Mouse (Mus musculus) heart, embryonic 16.5 days (tissue): ENCODE results near the gene Spata9. TPM values are rescaled to one million over a fixed set of nuclear protein-coding genes. Genes with fewer than 3 reads are reported as not detected.

Experiments
- ATAC-seq: fragments of 200-750 bp; cut with Nextera tagmentation; replicated peaks from 2 replicates; pipeline ENCODE4 v1.8.0; 2017; ENCODE audit warnings: moderate number of reproducible peaks; ENCODE audit not compliant: insufficient read depth, low FRiP score; ENCODE audit errors: extremely low read depth
- H3K27ac ChIP-seq: fragments of 300-500 bp; sonication (generic); 2 replicates; pipeline ENCODE4 v1.5.1; 2014; ENCODE audit warnings: mild to moderate bottlenecking, low read length, control low read depth, moderate library complexity
- H3K27me3 ChIP-seq: fragments of 300-500 bp; sonication (generic); 2 replicates; pipeline ENCODE4 v1.6.1; 2014; ENCODE audit warnings: low read length, mixed read lengths; ENCODE audit not compliant: control insufficient read depth, insufficient read depth
- H3K36me3 ChIP-seq: fragments of 300-500 bp; sonication (generic); 2 replicates; pipeline ENCODE4 v1.6.1; 2014; ENCODE audit not compliant: control insufficient read depth, insufficient read depth
- H3K4me1 ChIP-seq: fragments of 300-500 bp; sonication (generic); 2 replicates; pipeline ENCODE4 v1.6.1; 2014; ENCODE audit warnings: low read length, mixed read lengths; ENCODE audit not compliant: control insufficient read depth, insufficient read depth
- H3K4me2 ChIP-seq: fragments of 300-500 bp; sonication (generic); 2 replicates; pipeline ENCODE4 v1.6.1; 2014; ENCODE audit warnings: low read depth, mild to moderate bottlenecking, control low read depth, low read length
- H3K4me3 ChIP-seq: fragments of 300-500 bp; sonication (generic); 2 replicates; pipeline ENCODE4 v1.5.1; 2014; ENCODE audit warnings: mild to moderate bottlenecking, control low read depth, low read length
- H3K9ac ChIP-seq: fragments of 300-500 bp; sonication (generic); 2 replicates; pipeline ENCODE4 v1.6.1; 2014; ENCODE audit warnings: low read length, control low read depth
- H3K9me3 ChIP-seq: fragments of 300-500 bp; sonication (generic); replicated peaks from 2 replicates; pipeline ENCODE4 v1.6.1; 2016; ENCODE audit warnings: low read length; ENCODE audit not compliant: control insufficient read depth
- WGBS: fragments of 180-500 bp; shearing (Covaris S2); extraction: QIAGEN DNeasy Blood & Tissue Kit; methylation state at CpG from one replicate; pipeline ENCODE4 v1.1.7; 2014; 5-methylcytosine and 5-hydroxymethylcytosine counted together
- polyA plus RNA-seq: library from polyadenylated mRNA; unstranded; fragments of >200 nt; fragmentation: Nextera tagmentation; extraction: Ambion mirVana; gene quantifications from 2 replicates; pipeline ENCODE4 v1.2.1, GENCODE M21; 2015

Spata9 gene
- polyA plus RNA-seq, 1 experiment from 2014 or later: 0.37 TPM

DNA sequence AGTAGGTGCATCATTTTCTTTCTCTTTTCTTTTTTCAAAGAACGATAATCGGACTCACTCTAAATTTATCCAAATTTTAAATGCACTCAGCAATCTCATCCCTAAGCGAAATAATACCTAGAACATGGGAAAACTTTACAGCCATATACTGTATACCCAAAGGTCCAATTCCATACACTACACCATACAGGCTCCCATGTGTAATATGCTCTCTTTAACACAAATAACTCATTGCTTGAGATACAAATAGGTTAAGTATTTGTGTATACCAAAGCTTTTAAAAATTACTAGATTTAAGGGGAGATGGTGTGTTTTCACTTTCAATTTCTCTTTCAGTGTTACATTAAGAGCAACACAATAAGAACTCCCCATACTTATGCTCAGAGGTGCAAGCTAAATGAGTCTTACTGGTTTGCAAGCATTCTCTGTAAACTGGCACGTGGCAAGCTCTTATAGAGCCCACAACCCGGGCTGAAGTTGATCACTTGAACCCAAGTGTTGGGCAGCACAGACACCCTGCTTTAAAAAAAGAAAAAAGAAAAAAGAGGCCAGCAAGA, 52.0 kb downstream of the Spata9 start:
- WGBS: 50% methylated on average over 5 of the region's 5 CpGs
- H3K4me2 ChIP-seq: peak overlapping the region; percentile 65
- H3K4me1 ChIP-seq: peaks cover 2% of the 10 kb centered on the region
- no peaks in the 10 kb centered on the region for H3K36me3 ChIP-seq
- H3K9me3 ChIP-seq: no peaks in the 10 kb centered on the region
- H3K27ac ChIP-seq: peak overlapping the region; percentile 31; the same call in 1 of the 2 replicates
- peak overlapping the region; percentile 54 for H3K9ac ChIP-seq
- no peaks in the 10 kb centered on the region; the same call in 1 of the 2 replicates for H3K27me3 ChIP-seq
- peak; percentile 14; the same call in 1 of the 2 replicates for ATAC-seq
- H3K4me3 ChIP-seq: peak overlapping the region; percentile 82

DNA sequence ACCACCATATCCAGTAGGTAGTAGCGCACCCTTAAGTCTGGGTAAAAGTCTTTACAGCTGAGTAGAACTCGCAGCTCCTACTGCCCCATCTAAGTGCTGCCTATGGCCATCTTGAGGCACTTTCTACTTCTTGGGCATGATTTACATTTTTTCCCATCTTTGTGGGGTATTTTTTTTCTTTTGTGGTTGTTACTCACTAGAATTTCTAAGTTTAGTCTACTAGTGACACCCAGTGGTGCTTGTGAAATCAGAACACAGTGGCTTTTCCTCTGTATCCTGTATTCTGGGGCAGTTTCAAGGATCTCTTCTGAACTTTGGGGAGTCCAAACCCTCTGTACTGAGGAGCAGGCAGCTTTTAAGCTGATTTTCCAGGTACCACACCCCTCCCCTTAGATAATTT, 54.8 kb downstream of the Spata9 start:
- Histone ChIP-seq H3K9ac (no peak overlapping the region), H3K4me3 (no peak overlapping the region), H3K27ac (no peak overlapping the region), H3K4me2 (no peak overlapping the region), H3K36me3 (no peaks in the 10 kb centered on the region), H3K9me3 (no peaks in the 10 kb centered on the region), H3K27me3 (no peaks in the 10 kb centered on the region; the same call in 1 of the 2 replicates), H3K4me1 (peaks cover 2% of the 10 kb centered on the region)
- no peak for ATAC-seq
- WGBS: 86% methylated on average over 2 of the region's 2 CpGs

GRCm38 (mm10) chr13:76024588-76024987, 57.6 kb downstream of the Spata9 start:
- H3K4me3 ChIP-seq: no peak overlapping the region
- H3K9ac ChIP-seq: no peak overlapping the region
- H3K4me1 ChIP-seq: no peaks in the 10 kb centered on the region; the same call in 1 of the 2 replicates
- H3K27ac ChIP-seq: no peak overlapping the region
- H3K27me3 ChIP-seq: no peaks in the 10 kb centered on the region; the same call in 1 of the 2 replicates
- no peaks in the 10 kb centered on the region for H3K9me3 ChIP-seq
- H3K4me2 ChIP-seq: no peak overlapping the region
- no peak for ATAC-seq
- 52% methylated on average over 3 of the region's 3 CpGs for whole genome bisulfite sequencing
- H3K36me3 ChIP-seq: no peaks in the 10 kb centered on the region

DNA sequence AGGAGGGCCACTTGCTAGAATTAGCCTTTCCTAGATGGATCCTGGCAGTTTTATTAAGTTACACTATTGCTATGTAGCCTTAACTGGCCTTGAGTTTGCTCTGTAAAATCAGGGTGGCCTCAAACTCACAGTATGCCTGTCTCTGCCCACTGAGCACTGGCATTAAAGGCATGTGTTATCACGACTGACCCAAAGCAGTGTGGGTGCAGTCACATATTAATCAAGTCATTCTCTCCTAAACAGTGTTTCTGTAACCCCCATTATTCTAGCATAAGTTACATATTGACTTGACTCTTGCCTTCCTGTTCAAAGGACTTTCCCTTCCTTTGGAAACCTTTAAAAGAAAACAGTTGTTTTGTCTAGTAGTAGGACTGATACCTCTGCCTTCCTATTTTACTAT, 75.5 kb downstream of the Spata9 start:
- no peak overlapping the region for H3K27ac ChIP-seq
- H3K4me1 ChIP-seq: no peaks in the 10 kb centered on the region
- no peak overlapping the region for H3K4me2 ChIP-seq
- no peaks in the 10 kb centered on the region for H3K9me3 ChIP-seq
- H3K9ac ChIP-seq: no peak overlapping the region
- no peak for ATAC-seq
- no peaks in the 10 kb centered on the region for H3K36me3 ChIP-seq
- H3K27me3 ChIP-seq: no peaks in the 10 kb centered on the region
- 34% methylated on average over 1 of the region's 1 CpGs for WGBS
- no peak overlapping the region for H3K4me3 ChIP-seq

- H3K27me3 ChIP-seq: no peaks in the 10 kb centered on the region
- H3K27ac ChIP-seq: no peak overlapping the region
- H3K4me3 ChIP-seq: no peak overlapping the region
- H3K9me3 ChIP-seq: no peaks in the 10 kb centered on the region
- H3K4me2 ChIP-seq: no peak overlapping the region
- H3K4me1 ChIP-seq: no peaks in the 10 kb centered on the region
- no peak for ATAC-seq
- no peaks in the 10 kb centered on the region for H3K36me3 ChIP-seq
- H3K9ac ChIP-seq: no peak overlapping the region
Measured at GRCm38 (mm10) chr13:76044971-76045370, 78.0 kb downstream of the Spata9 start.

Other genes with a start within 250 kb of the Spata9 start
- gene Glrx, start 127.3 kb upstream of the Spata9 start, polyA plus RNA-seq: 125 and 135 TPM in 2 replicates
- 16.4 and 19.7 TPM in 2 replicates for gene Rhobtb3, start 23.2 kb upstream of the Spata9 start, polyA plus RNA-seq
- gene Rfesd, start 51.6 kb downstream of the Spata9 start, polyA plus RNA-seq: 11.7 and 12.0 TPM in 2 replicates
- gene Gpr150, start 89.8 kb downstream of the Spata9 start, polyA plus RNA-seq: 0.08 TPM in 1 of 2 replicates, not detected in the other
- gene Arsk, start 131.5 kb downstream of the Spata9 start, polyA plus RNA-seq: 3.7 and 4.5 TPM in 2 replicates
- 7.6 and 8.0 TPM in 2 replicates for gene Ttc37, start 131.6 kb downstream of the Spata9 start, polyA plus RNA-seq